Mouse (Mus musculus): Measurements from ENCODE around the gene Ppm1h. TPM values are rescaled to one million over a fixed set of nuclear protein-coding genes. Genes with fewer than 3 reads are reported as not detected.

Gene Ppm1h
- total and polyA plus RNA-seq, 3 experiments = 6.9 to 14.9 TPM; not detected in 1

DNA sequence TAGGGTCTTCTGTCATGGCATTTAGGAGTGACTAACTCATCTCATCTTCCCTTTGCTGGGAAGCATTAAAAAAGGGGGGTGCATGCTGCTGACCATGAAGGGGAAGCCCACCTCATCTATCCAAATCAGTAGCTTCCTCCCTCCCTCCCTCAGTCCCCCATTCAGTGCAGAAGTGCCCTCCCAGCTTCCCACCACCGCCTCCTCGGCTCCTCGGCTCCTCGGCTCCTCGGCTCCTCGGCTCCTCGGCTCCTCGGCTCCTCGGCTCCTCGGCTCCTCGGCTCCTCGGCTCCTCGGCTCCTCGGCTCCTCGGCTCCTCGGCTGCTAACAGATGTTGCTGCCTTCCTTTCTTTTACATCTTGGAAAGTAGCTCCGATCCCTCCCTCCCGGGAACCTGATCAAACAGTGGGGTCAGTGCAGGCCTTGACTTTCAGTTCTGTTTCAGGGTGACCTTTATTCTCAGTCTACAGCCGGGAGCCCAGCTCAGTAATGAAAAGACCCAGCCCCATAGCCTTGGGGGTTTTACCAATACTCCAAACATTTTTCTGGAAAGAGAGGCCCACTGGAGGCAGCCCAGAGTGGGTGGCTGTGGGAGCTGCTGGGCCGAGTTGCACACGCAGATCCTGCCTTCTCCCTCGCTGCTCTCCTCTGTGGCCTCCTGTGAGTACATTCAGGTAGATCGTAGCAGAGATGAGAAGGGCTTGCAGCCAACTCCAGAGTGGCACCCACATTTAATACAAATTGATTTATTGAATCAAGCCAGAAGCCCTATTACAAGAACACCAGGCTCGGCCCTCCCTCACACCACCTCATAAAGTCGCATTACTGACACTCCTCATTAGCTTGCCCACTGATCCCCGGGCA, 207.7 kb downstream of the Ppm1h start:
- Histone ChIP-seq H3K4me1 (ENCODE audit: control insufficient read depth in 1 of 2, insufficient read depth in 2 of 2, low read length in 2 of 2) (peaks cover 0 to 5% of the 10 kb centered on the region in 2 experiments; a peak in 2 of 4 replicates), H3K36me3 (ENCODE audit: control insufficient read depth in 1 of 2, insufficient read depth in 2 of 2, low read length in 2 of 2) (no peaks in the 10 kb centered on the region; a peak in 1 of 4 replicates), H3K9me3 (replicated peaks; ENCODE audit: insufficient read depth, low read length) (no peaks in the 10 kb centered on the region), H3K27ac (ENCODE audit: control insufficient read depth, low read depth, low read length) (no peak overlapping the region), H3K9ac (ENCODE audit: control insufficient read depth, low read depth, low read length, poor library complexity, severe bottlenecking) (peak overlapping the region; percentile 67), H3K4me3 (ENCODE audit: control insufficient read depth in 1 of 2, insufficient read depth in 1 of 2, low read depth in 2 of 2, low read length in 2 of 2) (peak overlapping the region; percentile 53 to 63; a peak in 3 of 4 replicates), H3K79me2 (ENCODE audit: control insufficient read depth, insufficient read depth, low read length, poor library complexity) (no peaks in the 10 kb centered on the region), H3K27me3 (ENCODE audit: control insufficient read depth in 1 of 2, insufficient read depth in 2 of 2, low read length in 2 of 2) (no peaks in the 10 kb centered on the region)
- TF ChIP-seq MYC (IDR thresholded peaks at IDR 0.05; ENCODE audit: low read depth, low read length) (no peak), ZC3H11A (IDR thresholded peaks at IDR 0.05; ENCODE audit: low read depth, low read length) (no peak), MXI1 (IDR thresholded peaks at IDR 0.05; ENCODE audit: low read depth, low read length) (no peak), GATA1 (IDR thresholded peaks at IDR 0.05; ENCODE audit: low read depth, low read length) (no peak), EP300 (IDR thresholded peaks at IDR 0.05; ENCODE audit: low read depth in 1 of 2, low read length in 2 of 2) (no peak), ELF1 (IDR thresholded peaks at IDR 0.05; ENCODE audit: low read depth, low read length) (no peak), TAL1 (IDR thresholded peaks at IDR 0.05; ENCODE audit: low read length) (no peak)
- peak; percentile 69 for DNase-seq (ENCODE audit: low read depth, low spot score)

- no peaks in the 10 kb centered on the region; a peak in 1 of 4 replicates for H3K36me3 ChIP-seq (ENCODE audit: control insufficient read depth in 1 of 2, insufficient read depth in 2 of 2, low read length in 2 of 2)
- no peak overlapping the region for H3K27ac ChIP-seq (ENCODE audit: control insufficient read depth, low read depth, low read length)
- H3K27me3 ChIP-seq (ENCODE audit: control insufficient read depth in 1 of 2, insufficient read depth in 2 of 2, low read length in 2 of 2) = no peaks in the 10 kb centered on the region
- TF ChIP-seq POLR2AphosphoS2 (IDR thresholded peaks at IDR 0.05; ENCODE audit: low read length) = no peak
- no peak for TF ChIP-seq MEF2A (IDR thresholded peaks at IDR 0.05; ENCODE audit: extremely low read depth, insufficient replicate concordance, low read depth, low read length, poor library complexity, severe bottlenecking)
- TF ChIP-seq POLR2AphosphoS5 (IDR thresholded peaks at IDR 0.05; ENCODE audit: borderline replicate concordance, low read depth, low read length) = no peak
- no peak for TF ChIP-seq TBP (IDR thresholded peaks at IDR 0.05; ENCODE audit: low read depth, low read length)
- TF ChIP-seq BHLHE40 (IDR thresholded peaks at IDR 0.05; ENCODE audit: borderline replicate concordance, low read depth, low read length) = no peak
- no peak for TF ChIP-seq GATA1 (IDR thresholded peaks at IDR 0.05; ENCODE audit: low read depth, low read length)
- TF ChIP-seq RCOR1 (IDR thresholded peaks at IDR 0.05; ENCODE audit: low read depth, low read length) = no peak
- TF ChIP-seq ZMIZ1 (IDR thresholded peaks at IDR 0.05; ENCODE audit: low read depth, low read length) = no peak
- TF ChIP-seq E2F4 (IDR thresholded peaks at IDR 0.05; ENCODE audit: borderline replicate concordance, low read depth, low read length) = no peak
- H3K9me3 ChIP-seq (replicated peaks; ENCODE audit: insufficient read depth, low read length) = no peaks in the 10 kb centered on the region
- no peaks in the 10 kb centered on the region for H3K79me2 ChIP-seq (ENCODE audit: control insufficient read depth, insufficient read depth, low read length, poor library complexity)
- no peak for DNase-seq (ENCODE audit: low read depth, low spot score)
- peaks cover 0 to 5% of the 10 kb centered on the region in 2 experiments; a peak in 2 of 4 replicates for H3K4me1 ChIP-seq (ENCODE audit: control insufficient read depth in 1 of 2, insufficient read depth in 2 of 2, low read length in 2 of 2)
- H3K9ac ChIP-seq (ENCODE audit: control insufficient read depth, low read depth, low read length, poor library complexity, severe bottlenecking) = no peak overlapping the region
- no peak overlapping the region for H3K4me3 ChIP-seq (ENCODE audit: control insufficient read depth in 1 of 2, insufficient read depth in 1 of 2, low read depth in 2 of 2, low read length in 2 of 2)
These were observed 208.5 kb downstream of the Ppm1h start for GRCm38 (mm10) chr10:122886916-122887527.
